Mouse (Mus musculus) adrenal gland, adult 2 months (tissue): Measurements from ENCODE around the gene Gm2832. TPM values are rescaled to one million over a fixed set of nuclear protein-coding genes. Genes with fewer than 3 reads are reported as not detected.
"Not testable (repeated sequence)": the region's sequence is repeated elsewhere in the genome, so short reads cannot be mapped to it uniquely, and the experiment has no call there.

ENCODE experiments used
- DNase-seq: peaks from one replicate; pipeline ENCODE4 v3.0.0; 2021
- long read RNA-seq: library from polyadenylated mRNA; stranded (forward); transcript quantifications from one replicate; pipeline ENCODE4 v2.0.0, GENCODE M21; 2021
- polyA plus RNA-seq: library from polyadenylated mRNA; depleted of rRNA; stranded (reverse); fragments of >200 nt; gene quantifications from 2 replicates; pipeline ENCODE4 v1.2.3, GENCODE M21; 2012; rRNA removed
- total RNA-seq, 2 experiments: library from RNA; stranded (reverse); gene quantifications; 2 replicates each; pipeline ENCODE4 v1.2.3; 2021

The Gm2832 gene
- total RNA-seq = not detected
- polyA plus RNA-seq = not detected in 2 replicates
- long read RNA-seq = 0 reads

GRCm38 (mm10) chr14:41278505-41278904, at the start of gene Gm2832:
Gene Gm2832 (plus strand): TSS chr14:41278805.
- not testable (repeated sequence) for DNase-seq

DNA sequence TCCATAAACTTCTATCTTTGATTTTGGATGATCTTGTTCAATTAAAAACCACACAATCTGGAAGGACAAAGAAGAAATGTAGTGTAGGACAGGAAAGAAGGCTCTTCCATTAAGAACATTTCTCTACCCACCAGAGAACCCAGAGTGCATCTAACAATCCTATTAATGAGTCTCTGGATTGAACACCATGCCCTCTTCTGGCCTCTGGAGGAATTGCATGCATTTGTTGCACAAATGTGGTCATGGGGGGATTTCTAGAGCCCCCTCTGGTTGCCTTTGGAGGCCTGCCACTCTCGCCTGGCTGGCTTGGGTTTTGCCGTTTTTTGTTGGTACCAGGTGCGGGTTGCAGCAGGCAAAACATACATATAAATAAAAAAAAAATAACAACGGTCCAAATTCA, 15.3 kb upstream of the Gm2832 start:
- peak; percentile 39 for DNase-seq

GRCm38 (mm10) chr14:41263853-41264755, 14.5 kb upstream of the Gm2832 start:
- DNase-seq = peak; percentile 16

DNA sequence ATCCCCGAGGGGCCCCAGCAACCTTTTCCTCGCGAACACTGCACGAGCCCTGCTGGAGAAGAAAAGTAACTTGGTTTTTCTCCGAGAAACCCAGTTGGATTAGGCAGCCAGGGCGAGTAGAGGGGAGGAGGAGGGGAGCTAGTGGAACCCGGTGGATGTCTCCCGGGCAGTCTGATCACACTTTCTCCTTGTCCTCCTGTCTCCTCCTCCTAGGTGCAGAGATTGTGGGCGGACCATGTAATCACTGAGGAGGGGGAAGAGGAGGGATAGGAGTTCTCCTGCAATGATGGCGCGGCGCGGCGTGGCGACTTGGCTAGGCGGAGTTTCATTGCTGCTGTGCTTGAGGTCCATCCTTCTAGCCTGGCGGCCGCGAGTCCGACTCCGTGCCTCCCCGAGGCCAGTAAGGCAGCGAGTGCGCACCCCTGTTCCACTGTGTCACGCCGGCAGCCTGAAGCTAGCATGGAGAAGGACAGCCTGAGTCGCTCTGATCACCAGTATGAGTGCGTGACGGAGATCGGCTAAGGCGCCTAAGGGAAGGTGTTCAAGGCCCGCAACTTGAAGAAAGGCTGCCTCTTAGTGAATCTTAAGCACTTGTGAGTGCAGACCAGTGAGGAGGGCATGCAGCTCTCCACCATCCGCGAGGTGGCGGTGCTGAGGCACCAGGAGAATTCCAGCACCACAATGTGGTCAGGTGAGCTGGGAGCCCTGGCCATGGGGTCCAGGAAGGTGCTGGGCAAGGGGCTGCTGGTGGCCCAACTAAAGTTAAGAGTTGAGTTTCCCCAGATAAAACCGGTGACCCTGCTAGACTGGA, 13.6 kb upstream of the Gm2832 start:
- peak; percentile 32 for DNase-seq

- DNase-seq = not testable (repeated sequence)
Measured at GRCm38 (mm10) chr14:41285965-41286364, 7.4 kb downstream of the Gm2832 start.

Other genes with a start within 250 kb of the Gm2832 start
- 1 to 10 TPM in 1 of 2 experiments, under 1 TPM in 1; 0.61 to 1.0 TPM for gene Dydc2, start 209.6 kb upstream of the Gm2832 start, total RNA-seq
- gene Dydc2, start 209.6 kb upstream of the Gm2832 start, polyA plus RNA-seq = not detected in 2 replicates
- not detected for gene Dydc1, start 205.9 kb upstream of the Gm2832 start, total RNA-seq
- not detected in 2 replicates for gene Dydc1, start 205.9 kb upstream of the Gm2832 start, polyA plus RNA-seq
- gene Mat1a, start 173.8 kb upstream of the Gm2832 start, total RNA-seq = 1 to 10 TPM in 1 of 2 experiments, under 1 TPM in 1; 0.41 to 5.4 TPM
- 0.22 TPM in 1 of 2 replicates, not detected in the other for gene Mat1a, start 173.8 kb upstream of the Gm2832 start, polyA plus RNA-seq
- 1 to 10 TPM in 1 of 2 experiments, under 1 TPM in 1; 0.81 to 1.6 TPM for gene Sftpa1, start 147.0 kb upstream of the Gm2832 start, total RNA-seq
- gene Sftpa1, start 147.0 kb upstream of the Gm2832 start, polyA plus RNA-seq = not detected in 2 replicates
- under 1 TPM in 1 of 2 experiments, not detected in 1; 0.49 TPM for gene Mbl1, start 127.3 kb upstream of the Gm2832 start, total RNA-seq
- gene Mbl1, start 127.3 kb upstream of the Gm2832 start, polyA plus RNA-seq = not detected in 2 replicates
- gene Sftpd, start 93.7 kb upstream of the Gm2832 start, total RNA-seq = not detected
- gene Sftpd, start 93.7 kb upstream of the Gm2832 start, polyA plus RNA-seq = not detected in 2 replicates
- gene Gm5798, start 69.8 kb downstream of the Gm2832 start, total RNA-seq = not detected
- gene Gm5798, start 69.8 kb downstream of the Gm2832 start, polyA plus RNA-seq = not detected in 2 replicates
- gene Gm7945, start 107.6 kb downstream of the Gm2832 start, total RNA-seq = not detected
- not detected in 2 replicates for gene Gm7945, start 107.6 kb downstream of the Gm2832 start, polyA plus RNA-seq
- not detected for gene Gm6482, start 129.5 kb downstream of the Gm2832 start, total RNA-seq
- not detected in 2 replicates for gene Gm6482, start 129.5 kb downstream of the Gm2832 start, polyA plus RNA-seq
- not detected for gene Gm7954, start 174.7 kb downstream of the Gm2832 start, total RNA-seq
- not detected in 2 replicates for gene Gm7954, start 174.7 kb downstream of the Gm2832 start, polyA plus RNA-seq
- not detected for gene Gm3486, start 210.7 kb downstream of the Gm2832 start, total RNA-seq
- gene Gm3486, start 210.7 kb downstream of the Gm2832 start, polyA plus RNA-seq = not detected in 2 replicates